Mouse (Mus musculus): Measurements from ENCODE around the gene Inf2.

Gene Inf2

GRCm38 (mm10) chr12:112588426-112589256 is at the start of gene Inf2:
Gene Inf2, plus strand, starts transcription at chr12:112588784.
- peak; percentile 64 to 71 for DNase-seq

- no peak for DNase-seq
These were observed 49.1 kb upstream of the Inf2 start for GRCm38 (mm10) chr12:112539466-112539965.

- DNase-seq = no peak
These were observed 48.3 kb upstream of the Inf2 start for GRCm38 (mm10) chr12:112540321-112540720.

- DNase-seq = no peak
These were observed 47.0 kb upstream of the Inf2 start for GRCm38 (mm10) chr12:112541483-112542091.

- DNase-seq = peak in 1 of 2 experiments; percentile 66
These were observed 46.2 kb upstream of the Inf2 start for GRCm38 (mm10) chr12:112542257-112542919.

- peak; percentile 79 to 89 for DNase-seq
These were observed 45.7 kb upstream of the Inf2 start for GRCm38 (mm10) chr12:112542920-112543300.

GRCm38 (mm10) chr12:112543941-112544340 is 44.6 kb upstream of the Inf2 start:
- no peak for DNase-seq

GRCm38 (mm10) chr12:112544946-112545701 is 43.5 kb upstream of the Inf2 start:
- no peak for DNase-seq

- no peak for DNase-seq
These were observed 42.5 kb upstream of the Inf2 start for GRCm38 (mm10) chr12:112546110-112546509.

GRCm38 (mm10) chr12:112549287-112549686 is 39.3 kb upstream of the Inf2 start:
- DNase-seq = no peak

- DNase-seq = peak; percentile 67 to 91
These were observed 36.7 kb upstream of the Inf2 start for GRCm38 (mm10) chr12:112551861-112552375.

- no peak for DNase-seq
These were observed 36.1 kb upstream of the Inf2 start for GRCm38 (mm10) chr12:112552520-112552919.

GRCm38 (mm10) chr12:112554900-112555299 is 33.7 kb upstream of the Inf2 start:
- peak; percentile 53 to 60 for DNase-seq

GRCm38 (mm10) chr12:112556531-112557060 is 32.0 kb upstream of the Inf2 start:
- DNase-seq = no peak

GRCm38 (mm10) chr12:112557219-112557618 is 31.4 kb upstream of the Inf2 start:
- DNase-seq = no peak

- no peak for DNase-seq
These were observed 29.4 kb upstream of the Inf2 start for GRCm38 (mm10) chr12:112559231-112559630.

- DNase-seq = no peak
These were observed 28.9 kb upstream of the Inf2 start for GRCm38 (mm10) chr12:112559671-112560070.

- DNase-seq = no peak
These were observed 28.3 kb upstream of the Inf2 start for GRCm38 (mm10) chr12:112560176-112560797.

GRCm38 (mm10) chr12:112561163-112561562 is 27.4 kb upstream of the Inf2 start:
- no peak for DNase-seq

- DNase-seq = no peak
These were observed 26.1 kb upstream of the Inf2 start for GRCm38 (mm10) chr12:112562462-112562861.

- DNase-seq = no peak
These were observed 25.6 kb upstream of the Inf2 start for GRCm38 (mm10) chr12:112563011-112563410.

- DNase-seq = no peak
These were observed 18.4 kb upstream of the Inf2 start for GRCm38 (mm10) chr12:112570160-112570559.

Measured in kidney, adult 8-10 months (tissue).